Mouse (Mus musculus) ES-Bruce4 (cell line): ENCODE data around the gene Exosc10. TPM values are rescaled to one million over a fixed set of nuclear protein-coding genes. Genes with fewer than 3 reads are reported as not detected.
A peak's percentile ranks its signal among the peaks of the same experiment; 100 is the strongest.

Experiments used
- H3K27ac ChIP-seq: 2 replicates; pipeline ENCODE4 v1.5.1; 2012; ENCODE audit warnings: low read length, inconsistent platforms; ENCODE audit not compliant: insufficient read depth
- H3K27me3 ChIP-seq: 2 replicates; pipeline ENCODE4 v1.6.1; 2012; ENCODE audit warnings: mild to moderate bottlenecking, low read length, inconsistent platforms; ENCODE audit not compliant: control insufficient read depth, poor library complexity, insufficient read depth, severe bottlenecking
- H3K36me3 ChIP-seq: 2 replicates; pipeline ENCODE4 v1.6.1; 2012; ENCODE audit warnings: inconsistent platforms, mild to moderate bottlenecking, low read length, moderate library complexity; ENCODE audit not compliant: control insufficient read depth, poor library complexity, insufficient read depth, severe bottlenecking
- H3K4me1 ChIP-seq: one replicate; pipeline ENCODE4 v1.8.1; 2011; ENCODE audit warnings: low read length; ENCODE audit not compliant: control insufficient read depth, insufficient read depth
- H3K4me3 ChIP-seq: 2 replicates; pipeline ENCODE4 v1.5.1; 2011; ENCODE audit warnings: low read depth, mild to moderate bottlenecking, low read length
- H3K9ac ChIP-seq: 2 replicates; pipeline ENCODE4 v1.6.1; 2012; ENCODE audit warnings: low read depth, mild to moderate bottlenecking, inconsistent platforms; ENCODE audit not compliant: poor library complexity, severe bottlenecking
- H3K9me3 ChIP-seq: replicated peaks from 2 replicates; pipeline ENCODE4 v1.6.1; 2012; ENCODE audit warnings: mild to moderate bottlenecking, low read length, inconsistent platforms; ENCODE audit not compliant: control insufficient read depth, poor library complexity, insufficient read depth, severe bottlenecking
- CTCF ChIP-seq: IDR thresholded peaks from one replicate; pipeline ENCODE4 v1.8.1; 2011; ENCODE audit warnings: low read depth, low read length
- EP300 ChIP-seq: IDR thresholded peaks from 2 replicates; pipeline ENCODE4 v1.6.1; 2011; ENCODE audit warnings: low read depth, low read length; ENCODE audit not compliant: insufficient read depth
- POLR2A ChIP-seq: IDR thresholded peaks from one replicate; pipeline ENCODE4 v1.8.1; 2011; ENCODE audit warnings: low read length; ENCODE audit not compliant: insufficient read depth
- polyA plus RNA-seq: library from polyadenylated mRNA; stranded (reverse); fragments of >200 nt; gene quantifications from 2 replicates; pipeline ENCODE4 v1.2.4, GENCODE M21; 2011; ENCODE audit warnings: low read depth; ENCODE audit not compliant: missing spikeins, insufficient read depth, insufficient read length

Gene Exosc10
- polyA plus RNA-seq, 1 experiment, result 52.8 TPM

- no peak overlapping the region for H3K4me3 ChIP-seq
- H3K27ac ChIP-seq, result no peak overlapping the region
- no peaks in the 10 kb centered on the region for H3K4me1 ChIP-seq
- H3K27me3 ChIP-seq, result no peaks in the 10 kb centered on the region
- no peaks in the 10 kb centered on the region for H3K9me3 ChIP-seq
- peaks cover 19% of the 10 kb centered on the region for H3K36me3 ChIP-seq
- no peak overlapping the region for H3K9ac ChIP-seq
- no peak for TF ChIP-seq POLR2A
- TF ChIP-seq CTCF, result no peak
- no peak for TF ChIP-seq EP300
Measured at GRCm38 (mm10) chr4:148531341-148531740, 26.9 kb upstream of the Exosc10 start.

- Histone ChIP-seq H3K4me3 (no peak overlapping the region), H3K27me3 (no peaks in the 10 kb centered on the region), H3K9ac (no peak overlapping the region), H3K27ac (no peak overlapping the region), H3K9me3 (no peaks in the 10 kb centered on the region), H3K36me3 (peaks cover 16% of the 10 kb centered on the region), H3K4me1 (no peaks in the 10 kb centered on the region)
- TF ChIP-seq EP300, result no peak
- no peak for TF ChIP-seq POLR2A
- no peak for TF ChIP-seq CTCF
Measured at GRCm38 (mm10) chr4:148532516-148532915, 25.7 kb upstream of the Exosc10 start.

- H3K4me3 ChIP-seq, result no peak overlapping the region
- H3K9me3 ChIP-seq, result no peaks in the 10 kb centered on the region
- H3K27me3 ChIP-seq, result no peaks in the 10 kb centered on the region
- no peak for TF ChIP-seq CTCF
- no peak for TF ChIP-seq POLR2A
- TF ChIP-seq EP300, result no peak
- no peak overlapping the region for H3K9ac ChIP-seq
- H3K27ac ChIP-seq, result no peak overlapping the region
- no peaks in the 10 kb centered on the region for H3K4me1 ChIP-seq
- peaks cover 21% of the 10 kb centered on the region for H3K36me3 ChIP-seq
Measured at GRCm38 (mm10) chr4:148533613-148534328, 24.5 kb upstream of the Exosc10 start.

GRCm38 (mm10) chr4:148535876-148536275, 22.4 kb upstream of the Exosc10 start:
- no peak overlapping the region for H3K4me3 ChIP-seq
- no peak overlapping the region for H3K9ac ChIP-seq
- no peaks in the 10 kb centered on the region for H3K4me1 ChIP-seq
- no peaks in the 10 kb centered on the region for H3K27me3 ChIP-seq
- no peak for TF ChIP-seq CTCF
- TF ChIP-seq POLR2A, result no peak
- TF ChIP-seq EP300, result no peak
- peaks cover 18% of the 10 kb centered on the region for H3K36me3 ChIP-seq
- H3K27ac ChIP-seq, result no peak overlapping the region
- no peaks in the 10 kb centered on the region for H3K9me3 ChIP-seq

GRCm38 (mm10) chr4:148549106-148549505, 9.1 kb upstream of the Exosc10 start:
- Histone ChIP-seq H3K27ac (no peak overlapping the region), H3K36me3 (peaks cover 21% of the 10 kb centered on the region), H3K4me1 (no peaks in the 10 kb centered on the region), H3K9me3 (no peaks in the 10 kb centered on the region), H3K9ac (no peak overlapping the region), H3K4me3 (no peak overlapping the region), H3K27me3 (no peaks in the 10 kb centered on the region)
- no peak for TF ChIP-seq CTCF

- Histone ChIP-seq H3K4me3 (peak overlapping the region; percentile 93), H3K27ac (peak overlapping the region; percentile 59), H3K36me3 (peaks cover 34% of the 10 kb centered on the region), H3K9ac (peak overlapping the region; percentile 92), H3K4me1 (no peaks in the 10 kb centered on the region), H3K9me3 (no peaks in the 10 kb centered on the region), H3K27me3 (no peaks in the 10 kb centered on the region)
- TF ChIP-seq POLR2A (no peak), CTCF (no peak), EP300 (no peak)
Measured at GRCm38 (mm10) chr4:148557766-148558165, 463 bp upstream of the Exosc10 start.
